Mouse (Mus musculus): ENCODE measurements around the gene Arsg. TPM values are rescaled to one million over a fixed set of nuclear protein-coding genes. Genes with fewer than 3 reads are reported as not detected.

Gene Arsg
- total and polyA plus RNA-seq, 3 experiments, result 0.79 to 3.3 (median 1.4) TPM

GRCm38 (mm10) chr11:109569809-109570208, 96.6 kb downstream of the Arsg start:
- peak overlapping the region; percentile 13; the same call in 1 of the 2 replicates for H3K9ac ChIP-seq (ENCODE audit: insufficient read depth, low read depth)
- H3K4me2 ChIP-seq (ENCODE audit: insufficient read depth, low read depth, poor library complexity, severe bottlenecking), result peak overlapping the region; percentile 68
- no peaks in the 10 kb centered on the region for H3K79me2 ChIP-seq (replicated peaks; ENCODE audit: control insufficient read depth, extremely low read depth, insufficient read depth, poor library complexity, severe bottlenecking)
- dilution Hi-C loops (cut with MboI; ENCODE audit: extremely low pct_ligation_motif_present, extremely low pct_unique_long_range_greater_than_20kb, low sequenced_read_pairs) (no loop called here), in situ Hi-C loops (cut with MboI; ENCODE audit: low pct_ligation_motif_present, low pct_unique_long_range_greater_than_20kb, low sequenced_read_pairs) (no loop called here)
- H3K27ac ChIP-seq (ENCODE audit: insufficient read depth, low read depth), result peak overlapping the region; percentile 62; the same call in 1 of the 2 replicates
- H3K9me3 ChIP-seq (replicated peaks; ENCODE audit: low read length), result no peaks in the 10 kb centered on the region
- no peaks in the 10 kb centered on the region for H3K36me3 ChIP-seq (replicated peaks in 1 of 2; ENCODE audit: control insufficient read depth in 1 of 2, insufficient read depth in 1 of 2, low read length in 1 of 2)
- H3K4me1 ChIP-seq (ENCODE audit: control insufficient read depth in 1 of 2, insufficient read depth in 2 of 2), result peaks cover 21 to 43% of the 10 kb centered on the region in 2 experiments; a peak in 3 of 4 replicates
- no peaks in the 10 kb centered on the region for H3K27me3 ChIP-seq (replicated peaks)
- TF ChIP-seq ETS1 (conservative IDR thresholded peaks at IDR 0.05; ENCODE audit: low read depth, low read length) (peak; percentile 29; the same call in 1 of the 2 replicates), NELFE (IDR thresholded peaks at IDR 0.05; ENCODE audit: low read depth, low read length) (no peak), JUN (IDR thresholded peaks at IDR 0.05; ENCODE audit: insufficient read depth, low read depth, low read length) (no peak), RCOR1 (conservative IDR thresholded peaks at IDR 0.05; ENCODE audit: low read depth, low read length) (no peak), BHLHE40 (IDR thresholded peaks at IDR 0.05; ENCODE audit: low read depth, low read length) (peak; percentile 76), KAT2A (IDR thresholded peaks at IDR 0.05; ENCODE audit: insufficient replicate concordance, low read length) (no peak), SIN3A (IDR thresholded peaks at IDR 0.05; ENCODE audit: low read length) (no peak), ZNF384 (IDR thresholded peaks at IDR 0.05; ENCODE audit: low read depth, low read length) (no peak), POLR2A (IDR thresholded peaks at IDR 0.05; ENCODE audit: low read depth, low read length) (0 out of 2 replicates have a peak, but pooled peaks have one; percentile 29), EP300 (IDR thresholded peaks at IDR 0.05; ENCODE audit: low read length) (peak; percentile 83), ELF1 (IDR thresholded peaks at IDR 0.05; ENCODE audit: low read depth, low read length) (peak; percentile 54), POLR2AphosphoS2 (IDR thresholded peaks at IDR 0.05; ENCODE audit: low read depth, low read length) (no peak), MYC (IDR thresholded peaks at IDR 0.05; ENCODE audit: low read depth, low read length) (no peak), E2F4 (IDR thresholded peaks at IDR 0.05; ENCODE audit: insufficient replicate concordance, low read depth, low read length) (no peak), CHD1 (IDR thresholded peaks at IDR 0.05; ENCODE audit: low read depth, low read length) (no peak), MAX (IDR thresholded peaks at IDR 0.05; ENCODE audit: low read length) (no peak; the same call in 1 of the 2 replicates), GABPA (IDR thresholded peaks at IDR 0.05; ENCODE audit: insufficient replicate concordance, low read depth, low read length) (no peak), TBP (conservative IDR thresholded peaks at IDR 0.05; ENCODE audit: low read depth, low read length) (0 out of 2 replicates have a peak, but pooled peaks have one; percentile 11), ZKSCAN1 (IDR thresholded peaks at IDR 0.05; ENCODE audit: borderline replicate concordance, low read depth, low read length) (no peak), UBTF (IDR thresholded peaks at IDR 0.05; ENCODE audit: low read depth, low read length) (no peak), USF2 (conservative IDR thresholded peaks at IDR 0.05; ENCODE audit: low read depth, low read length) (no peak), JUND (conservative IDR thresholded peaks at IDR 0.05; ENCODE audit: low read depth, low read length) (no peak), TCF12 (IDR thresholded peaks at IDR 0.05; ENCODE audit: low read depth, low read length) (peak; percentile 67; the same call in 1 of the 2 replicates), MAFK (IDR thresholded peaks at IDR 0.05; ENCODE audit: insufficient replicate concordance, low read length) (no peak), MXI1 (IDR thresholded peaks at IDR 0.05; ENCODE audit: low read depth, low read length) (no peak), NRF1 (IDR thresholded peaks at IDR 0.05; ENCODE audit: low read depth, low read length) (no peak), MEF2A (IDR thresholded peaks at IDR 0.05; ENCODE audit: borderline replicate concordance, low read depth, low read length) (peak; percentile 49; the same call in 1 of the 2 replicates), HCFC1 (IDR thresholded peaks at IDR 0.05; ENCODE audit: low read depth, low read length) (no peak; the same call in 1 of the 2 replicates), MAZ (IDR thresholded peaks at IDR 0.05; ENCODE audit: low read depth, low read length) (no peak), ZMIZ1 (IDR thresholded peaks at IDR 0.05; ENCODE audit: low read depth, low read length) (no peak), CTCF (conservative IDR thresholded peaks at IDR 0.05 in 1 of 2, IDR thresholded peaks at IDR 0.05 in 1 of 2; ENCODE audit: low read depth in 2 of 2, low read length in 2 of 2) (no peak), SMC3 (IDR thresholded peaks at IDR 0.05; ENCODE audit: low read depth, low read length) (0 out of 2 replicates have a peak, but pooled peaks have one; percentile 1), ZC3H11A (IDR thresholded peaks at IDR 0.05; ENCODE audit: low read depth, low read length) (no peak), CHD2 (IDR thresholded peaks at IDR 0.05; ENCODE audit: low read length) (peak; percentile 18; the same call in 1 of the 2 replicates), PAX5 (IDR thresholded peaks at IDR 0.05; ENCODE audit: low read length) (no peak), IRF4 (IDR thresholded peaks at IDR 0.05; ENCODE audit: low read depth, low read length) (peak; percentile 49; the same call in 1 of the 2 replicates), USF1 (IDR thresholded peaks at IDR 0.05; ENCODE audit: low read depth, low read length) (no peak), RAD21 (IDR thresholded peaks at IDR 0.05; ENCODE audit: low read depth, low read length) (no peak)
- no peak overlapping the region for H3K4me3 ChIP-seq (replicated peaks in 1 of 3; ENCODE audit: low read depth in 2 of 3, low read length in 2 of 3, poor library complexity in 1 of 3)
- peak; percentile 49 for DNase-seq (ENCODE audit: extremely low read depth)

Measured in CH12.LX (cell line).